Mouse (Mus musculus): ENCODE results near the gene Olfr1232. TPM values are rescaled to one million over a fixed set of nuclear protein-coding genes. Genes with fewer than 3 reads are reported as not detected.

Olfr1232 gene
- not detected for polyA plus RNA-seq (2014; fragmentation: Illumina TruSeq; extraction: RNeasy Lipid Tissue Mini Kit (QIAGEN cat#74804); ENCODE audit: low read depth, low replicate concordance)

GRCm38 (mm10) chr2:89329575-89329974 is at the start of gene Olfr1232:
Gene Olfr1232 (minus strand): TSS chr2:89329675.

GRCm38 (mm10) chr2:89364765-89365164 is 35.3 kb upstream of the Olfr1232 start, which contains the start of gene Olfr1234:
Gene Olfr1234 (minus strand): TSS chr2:89364865.

GRCm38 (mm10) chr2:89342298-89342697 is 12.8 kb upstream of the Olfr1232 start, which contains the start of gene Olfr1233:
Gene Olfr1233 (minus strand): TSS chr2:89342398.

GRCm38 (mm10) chr2:89306974-89307373 is 22.5 kb downstream of the Olfr1232 start, which contains the start of gene Olfr1231:
Gene Olfr1231 (minus strand): TSS chr2:89307074.

GRCm38 (mm10) chr2:89297168-89297567 is 32.3 kb downstream of the Olfr1232 start, which contains the start of gene Olfr1230:
Gene Olfr1230 (minus strand): TSS chr2:89297268.

GRCm38 (mm10) chr2:89287914-89288313 is 41.6 kb downstream of the Olfr1232 start, which contains the start of gene Olfr1229:
Gene Olfr1229 (minus strand): TSS chr2:89288014.

Other genes with a start within 250 kb of the Olfr1232 start
- gene Olfr1219, start 246.2 kb downstream of the Olfr1232 start, polyA plus RNA-seq (2014; fragmentation: Illumina TruSeq; extraction: RNeasy Lipid Tissue Mini Kit (QIAGEN cat#74804); ENCODE audit: low read depth, low replicate concordance) = 0.07 TPM
- gene Olfr1220, start 222.8 kb downstream of the Olfr1232 start, polyA plus RNA-seq (2014; fragmentation: Illumina TruSeq; extraction: RNeasy Lipid Tissue Mini Kit (QIAGEN cat#74804); ENCODE audit: low read depth, low replicate concordance) = 0.07 TPM
- not detected for gene Olfr1221, start 212.4 kb downstream of the Olfr1232 start, polyA plus RNA-seq (2014; fragmentation: Illumina TruSeq; extraction: RNeasy Lipid Tissue Mini Kit (QIAGEN cat#74804); ENCODE audit: low read depth, low replicate concordance)
- not detected for gene Olfr1222, start 196.6 kb downstream of the Olfr1232 start, polyA plus RNA-seq (2014; fragmentation: Illumina TruSeq; extraction: RNeasy Lipid Tissue Mini Kit (QIAGEN cat#74804); ENCODE audit: low read depth, low replicate concordance)
- gene Olfr1223, start 178.1 kb downstream of the Olfr1232 start, polyA plus RNA-seq (2014; fragmentation: Illumina TruSeq; extraction: RNeasy Lipid Tissue Mini Kit (QIAGEN cat#74804); ENCODE audit: low read depth, low replicate concordance) = not detected
- gene Olfr1224-ps1, start 165.6 kb downstream of the Olfr1232 start, polyA plus RNA-seq (2014; fragmentation: Illumina TruSeq; extraction: RNeasy Lipid Tissue Mini Kit (QIAGEN cat#74804); ENCODE audit: low read depth, low replicate concordance) = not detected
- gene Olfr1225, start 155.0 kb downstream of the Olfr1232 start, polyA plus RNA-seq (2014; fragmentation: Illumina TruSeq; extraction: RNeasy Lipid Tissue Mini Kit (QIAGEN cat#74804); ENCODE audit: low read depth, low replicate concordance) = not detected
- 0.07 TPM for gene Olfr1226, start 129.6 kb downstream of the Olfr1232 start, polyA plus RNA-seq (2014; fragmentation: Illumina TruSeq; extraction: RNeasy Lipid Tissue Mini Kit (QIAGEN cat#74804); ENCODE audit: low read depth, low replicate concordance)
- not detected for gene Olfr1228, start 75.6 kb downstream of the Olfr1232 start, polyA plus RNA-seq (2014; fragmentation: Illumina TruSeq; extraction: RNeasy Lipid Tissue Mini Kit (QIAGEN cat#74804); ENCODE audit: low read depth, low replicate concordance)
- not detected for gene Olfr1229, start 41.7 kb downstream of the Olfr1232 start, polyA plus RNA-seq (2014; fragmentation: Illumina TruSeq; extraction: RNeasy Lipid Tissue Mini Kit (QIAGEN cat#74804); ENCODE audit: low read depth, low replicate concordance)
- not detected for gene Olfr1230, start 32.4 kb downstream of the Olfr1232 start, polyA plus RNA-seq (2014; fragmentation: Illumina TruSeq; extraction: RNeasy Lipid Tissue Mini Kit (QIAGEN cat#74804); ENCODE audit: low read depth, low replicate concordance)
- gene Olfr1231, start 22.6 kb downstream of the Olfr1232 start, polyA plus RNA-seq (2014; fragmentation: Illumina TruSeq; extraction: RNeasy Lipid Tissue Mini Kit (QIAGEN cat#74804); ENCODE audit: low read depth, low replicate concordance) = not detected
- gene Olfr1233, start 12.7 kb upstream of the Olfr1232 start, polyA plus RNA-seq (2014; fragmentation: Illumina TruSeq; extraction: RNeasy Lipid Tissue Mini Kit (QIAGEN cat#74804); ENCODE audit: low read depth, low replicate concordance) = 0.10 TPM
- not detected for gene Olfr1234, start 35.2 kb upstream of the Olfr1232 start, polyA plus RNA-seq (2014; fragmentation: Illumina TruSeq; extraction: RNeasy Lipid Tissue Mini Kit (QIAGEN cat#74804); ENCODE audit: low read depth, low replicate concordance)
- not detected for gene Olfr1238, start 80.0 kb upstream of the Olfr1232 start, polyA plus RNA-seq (2014; fragmentation: Illumina TruSeq; extraction: RNeasy Lipid Tissue Mini Kit (QIAGEN cat#74804); ENCODE audit: low read depth, low replicate concordance)
- not detected for gene Olfr1239, start 90.7 kb upstream of the Olfr1232 start, polyA plus RNA-seq (2014; fragmentation: Illumina TruSeq; extraction: RNeasy Lipid Tissue Mini Kit (QIAGEN cat#74804); ENCODE audit: low read depth, low replicate concordance)
- gene Olfr1240, start 113.3 kb upstream of the Olfr1232 start, polyA plus RNA-seq (2014; fragmentation: Illumina TruSeq; extraction: RNeasy Lipid Tissue Mini Kit (QIAGEN cat#74804); ENCODE audit: low read depth, low replicate concordance) = not detected
- gene Olfr1241, start 157.5 kb upstream of the Olfr1232 start, polyA plus RNA-seq (2014; fragmentation: Illumina TruSeq; extraction: RNeasy Lipid Tissue Mini Kit (QIAGEN cat#74804); ENCODE audit: low read depth, low replicate concordance) = not detected
- not detected for gene Olfr1242, start 168.7 kb upstream of the Olfr1232 start, polyA plus RNA-seq (2014; fragmentation: Illumina TruSeq; extraction: RNeasy Lipid Tissue Mini Kit (QIAGEN cat#74804); ENCODE audit: low read depth, low replicate concordance)
- not detected for gene Olfr1243, start 201.8 kb upstream of the Olfr1232 start, polyA plus RNA-seq (2014; fragmentation: Illumina TruSeq; extraction: RNeasy Lipid Tissue Mini Kit (QIAGEN cat#74804); ENCODE audit: low read depth, low replicate concordance)
- not detected for gene Olfr1245, start 248.8 kb upstream of the Olfr1232 start, polyA plus RNA-seq (2014; fragmentation: Illumina TruSeq; extraction: RNeasy Lipid Tissue Mini Kit (QIAGEN cat#74804); ENCODE audit: low read depth, low replicate concordance)